33 mouse cellular contexts compared by ENCODE assay signal in genomic region chr3:104942682-104943081, GRCm38 (mm10). TPM values are rescaled to one million over a fixed set of nuclear protein-coding genes. Genes with fewer than 3 reads are reported as not detected.
A peak's percentile ranks its signal among the peaks of the same experiment; 100 is the strongest.
DNase-seq lines count a peak whose midpoint lies in the region; ATAC-seq lines count a peak whose summit lies in the region.
"Had no signal": no experiment of that assay in that cellular context is flagged by ENCODE, and none has a peak within 500 bp of the region (broad histone marks: within the 10 kb centered on the region; RNA-seq: fewer than 3 reads in every experiment).

No protein-coding gene starts in this region.

- 0 out of 2 replicates have a peak overlapping the region, but pooled peaks have one; percentile 9 for H3K9ac ChIP-seq in heart, embryonic 16.5 days (ENCODE audit: low read length)
- no peak overlapping the region for H3K9ac ChIP-seq in midbrain, embryonic 11.5 days (ENCODE audit: low read length)
- no peak overlapping the region for H3K9ac ChIP-seq in midbrain, embryonic 16.5 days (ENCODE audit: low read depth, low read length)
- H3K9ac ChIP-seq: embryonic facial prominence, embryonic 13.5 days; forebrain, embryonic 15.5 days; hindbrain, embryonic 14.5 days; limb, embryonic 15.5 days; liver, embryonic 13.5 days; midbrain, embryonic 15.5 days had no signal

- ATAC-seq in heart, embryonic 16.5 days (replicated peaks; ENCODE audit: extremely low read depth, insufficient read depth, low FRiP score): no peak
- ATAC-seq in midbrain, embryonic 11.5 days (ENCODE audit: low FRiP score): no peak
- no peak for ATAC-seq in midbrain, embryonic 16.5 days
- ATAC-seq: forebrain, embryonic 15.5 days; lung, postnatal 0 days; midbrain, embryonic 15.5 days had no signal

- no peaks in the 10 kb centered on the region for H3K27me3 ChIP-seq in heart, embryonic 16.5 days (ENCODE audit: control insufficient read depth, insufficient read depth, low read length)
- H3K27me3 ChIP-seq in midbrain, embryonic 11.5 days (ENCODE audit: control insufficient read depth, insufficient read depth, low read length): no peaks in the 10 kb centered on the region
- no peaks in the 10 kb centered on the region for H3K27me3 ChIP-seq in midbrain, embryonic 16.5 days (ENCODE audit: control insufficient read depth, insufficient read depth, low read depth, low read length)
- H3K27me3 ChIP-seq: embryonic facial prominence, embryonic 13.5 days; forebrain, embryonic 15.5 days; limb, embryonic 15.5 days; liver, embryonic 13.5 days; megakaryocyte, embryonic 14.5 days; midbrain, embryonic 15.5 days had no signal

- WGBS in heart, embryonic 16.5 days: 33% methylated on average over 5 of the region's 5 CpGs
- 55% methylated on average over 5 of the region's 5 CpGs for WGBS in midbrain, embryonic 11.5 days
- 55% methylated on average over 5 of the region's 5 CpGs for WGBS in midbrain, embryonic 16.5 days

- peaks cover 13% of the 10 kb centered on the region for H3K36me3 ChIP-seq in heart, embryonic 16.5 days (ENCODE audit: control insufficient read depth, insufficient read depth)
- H3K36me3 ChIP-seq in midbrain, embryonic 11.5 days (ENCODE audit: control insufficient read depth, insufficient read depth, low read length): peaks cover 3% of the 10 kb centered on the region; the same call in 1 of the 2 replicates
- peaks cover 4% of the 10 kb centered on the region; the same call in 1 of the 2 replicates for H3K36me3 ChIP-seq in midbrain, embryonic 16.5 days (ENCODE audit: control insufficient read depth, insufficient read depth, low read length)
- H3K36me3 ChIP-seq: midbrain, embryonic 15.5 days had no signal

- H3K27ac ChIP-seq in heart, embryonic 16.5 days (ENCODE audit: low read length): peak overlapping the region; percentile 69
- H3K27ac ChIP-seq in midbrain, embryonic 11.5 days (ENCODE audit: low read depth, low read length): no peak overlapping the region
- H3K27ac ChIP-seq in midbrain, embryonic 16.5 days (ENCODE audit: low read length): no peak overlapping the region
- H3K27ac ChIP-seq: embryonic facial prominence, embryonic 13.5 days; forebrain, embryonic 15.5 days; gastrocnemius, adult 2 months; heart, adult 2 months; hindbrain, embryonic 14.5 days; left cerebral cortex, adult 2 months; limb, embryonic 15.5 days; liver, embryonic 13.5 days; midbrain, embryonic 15.5 days had no signal

- H3K4me1 ChIP-seq in heart, embryonic 16.5 days (ENCODE audit: control insufficient read depth, insufficient read depth, low read length): peaks cover 30% of the 10 kb centered on the region
- H3K4me1 ChIP-seq in midbrain, embryonic 11.5 days (ENCODE audit: control insufficient read depth, insufficient read depth, low read length): peaks cover 8% of the 10 kb centered on the region
- H3K4me1 ChIP-seq in midbrain, embryonic 16.5 days (ENCODE audit: control insufficient read depth, insufficient read depth, low read length): peaks cover 3% of the 10 kb centered on the region; the same call in 1 of the 2 replicates

- H3K4me3 ChIP-seq in heart, embryonic 16.5 days (ENCODE audit: low read length): no peak overlapping the region
- no peak overlapping the region for H3K4me3 ChIP-seq in midbrain, embryonic 11.5 days (ENCODE audit: low read depth, low read length)
- no peak overlapping the region for H3K4me3 ChIP-seq in midbrain, embryonic 16.5 days (ENCODE audit: low read depth, low read length)
- H3K4me3 ChIP-seq: embryonic facial prominence, embryonic 13.5 days; forebrain, embryonic 10.5 days; forebrain, embryonic 15.5 days; gastrocnemius, adult 2 months; heart, adult 2 months; left cerebral cortex, adult 2 months; limb, embryonic 15.5 days; liver, embryonic 13.5 days; megakaryocyte, embryonic 14.5 days; midbrain, embryonic 15.5 days had no signal

- peak; percentile 84 for DNase-seq in heart, adult 11 months
- no peak for DNase-seq in heart, adult 8-10 months (ENCODE audit: low spot score)
- no peak for DNase-seq in heart, adult 9 months (ENCODE audit: low spot score in 2 of 2)
- peak; percentile 82 for DNase-seq in midbrain, embryonic 11.5 days (ENCODE audit: low spot score, missing footprints)
- no peak for DNase-seq in spleen, adult 18-20 months
- DNase-seq: adrenal gland, postnatal 25 days; cerebellum, adult 11-12 months; cerebellum, adult 9-11 months; gastrocnemius, adult 2 months; gastrocnemius, postnatal 36 days; heart, adult 2 months; kidney, adult 2 months; kidney, postnatal 14 days; liver, embryonic 13.5 days; lung, adult 18-20 months; lung, postnatal 4 days; right cerebral cortex, postnatal 25 days; thymus, adult 2 months; thymus, postnatal 4 days had no signal

- H3K9me3 ChIP-seq in heart, embryonic 16.5 days (replicated peaks; ENCODE audit: control insufficient read depth, low read length): no peaks in the 10 kb centered on the region
- H3K9me3 ChIP-seq in midbrain, embryonic 11.5 days (ENCODE audit: control insufficient read depth, low read length): no peaks in the 10 kb centered on the region
- no peaks in the 10 kb centered on the region for H3K9me3 ChIP-seq in midbrain, embryonic 16.5 days (replicated peaks; ENCODE audit: control insufficient read depth, low read length, poor library complexity, severe bottlenecking)
- H3K9me3 ChIP-seq: embryonic facial prominence, embryonic 13.5 days; forebrain, embryonic 10.5 days; forebrain, embryonic 15.5 days; G1E; limb, embryonic 15.5 days; liver, embryonic 13.5 days; megakaryocyte, embryonic 14.5 days; midbrain, embryonic 15.5 days had no signal

- H3K4me2 ChIP-seq in heart, embryonic 16.5 days (ENCODE audit: low read depth, low read length): no peak overlapping the region
- H3K4me2 ChIP-seq in midbrain, embryonic 11.5 days: no peak overlapping the region
- H3K4me2 ChIP-seq in midbrain, embryonic 16.5 days (ENCODE audit: low read length): no peak overlapping the region
- H3K4me2 ChIP-seq: embryonic facial prominence, embryonic 13.5 days; forebrain, embryonic 15.5 days; hindbrain, embryonic 14.5 days; limb, embryonic 15.5 days; liver, embryonic 13.5 days; midbrain, embryonic 15.5 days had no signal

RNA-seq across cellular contexts. Expression of gene Wnt2b, which starts 19.0 kb away (rescaled TPM):
- 1 to 10 TPM in 1 of 4 experiments, under 1 TPM in 3; 0.38 to 2.0 (median 0.60) TPM for total RNA-seq in heart, adult 8-10 months (2022)
- polyA plus RNA-seq in heart, embryonic 16.5 days (2015; fragmentation: Nextera tagmentation; extraction: Ambion mirVana): 1.0 and 1.1 TPM in 2 replicates
- 1.2 TPM in 2 replicates for polyA plus RNA-seq in midbrain, embryonic 11.5 days (2014; fragmentation: Nextera tagmentation; extraction: Ambion mirVana)
- polyA plus RNA-seq in midbrain, embryonic 16.5 days (2015; fragmentation: Nextera tagmentation; extraction: Ambion mirVana): 0.83 and 0.89 TPM in 2 replicates
- total RNA-seq: hematopoietic stem cell, adult 5-6 weeks; neutrophil, adult 5-6 weeks had no signal
- polyA plus RNA-seq: G1E had no signal

Comparison
In these comparisons a context has a peak if more than half of its experiments do, and no peak if none do; other contexts are left out.
1. DNase-seq: peak in heart, adult 11 months (single experiment) and midbrain, embryonic 11.5 days (single experiment); none in heart, adult 8-10 months (single experiment), heart, adult 9 months (0 of 2) and spleen, adult 18-20 months (0 of 2).